Mouse (Mus musculus) embryonic stem cell, embryonic (primary cell): ENCODE results near the gene Tmigd3.

ENCODE experiments used
- CTCF ChIA-PET, 4 experiments: fragments of 300-600 bp in 2 of 4; fragments of 350-600 bp in 2 of 4; sonication (Branson Sonifier 250); formaldehyde crosslinking; loops; one replicate each; lab custom pipeline; 2022; ENCODE audit warnings: inconsistent platforms in 2 of 4; lab: Charles Lee
- POLR2A ChIA-PET, 4 experiments: fragments of 300-600 bp in 2 of 4; fragments of 350-600 bp in 2 of 4; sonication (Branson Sonifier 250); formaldehyde crosslinking; loops; one replicate each; lab custom pipeline; 2022; ENCODE audit warnings: antibody characterized with exemption in 4 of 4, inconsistent platforms in 1 of 4; lab: Charles Lee

The Tmigd3 gene

GRCm38 (mm10) chr3:105870558-105870957 is at the start of gene Tmigd3, which contains the start of gene Adora3:
Gene Tmigd3, plus strand, starts transcription at chr3:105870903.
Gene Adora3, plus strand, starts transcription at chr3:105870858.
- ChIA-PET CTCF (no interaction called here), POLR2A (no interaction called here)

GRCm38 (mm10) chr3:105821504-105821903 is 49.2 kb upstream of the Tmigd3 start:
- CTCF ChIA-PET = no interaction called here

GRCm38 (mm10) chr3:105823609-105824008 is 47.1 kb upstream of the Tmigd3 start:
- ChIA-PET CTCF (no interaction called here), POLR2A (no interaction called here)

More at GRCm38 (mm10) chr3:105821504-105821903, 49.2 kb upstream of the Tmigd3 start:
- POLR2A ChIA-PET = no interaction called here

- ChIA-PET POLR2A (no interaction called here), CTCF (no interaction called here)
These were observed 46.6 kb upstream of the Tmigd3 start for GRCm38 (mm10) chr3:105824103-105824502.

- ChIA-PET CTCF (interaction anchor here in 1 of 4 experiments (0.9 kb wide), 1 partner anchor 68 kb away, joined by 3 read pairs; no protein-coding TSS in a partner anchor), POLR2A (interaction anchor here in 1 of 4 experiments (0.7 kb wide), 1 partner anchor 145 kb away, joined by 3 read pairs; no protein-coding TSS in a partner anchor)
These were observed 46.0 kb upstream of the Tmigd3 start for GRCm38 (mm10) chr3:105824704-105825103.

- CTCF ChIA-PET = interaction anchor here in 1 of 4 experiments (0.9 kb wide), 1 partner anchor 67 kb away, joined by 3 read pairs; no protein-coding TSS in a partner anchor
- POLR2A ChIA-PET = interaction anchor here in 1 of 4 experiments (0.6 kb wide), 1 partner anchor 14 kb away, joined by 3 read pairs; no protein-coding TSS in a partner anchor
These were observed 45.1 kb upstream of the Tmigd3 start for GRCm38 (mm10) chr3:105825501-105826161.

- ChIA-PET POLR2A (no interaction called here), CTCF (no interaction called here)
These were observed 39.1 kb upstream of the Tmigd3 start for GRCm38 (mm10) chr3:105831584-105831983.

- ChIA-PET POLR2A (interaction anchor here in 1 of 4 experiments (0.6 to 0.7 kb wide), 3 partner anchors 56 to 677 kb away, joined by 3 to 4 read pairs (median 4); no protein-coding TSS in a partner anchor), CTCF (no interaction called here)
These were observed 34.8 kb upstream of the Tmigd3 start for GRCm38 (mm10) chr3:105835875-105836274.

GRCm38 (mm10) chr3:105836883-105837282 is 33.8 kb upstream of the Tmigd3 start:
- ChIA-PET POLR2A (interaction anchor here in 1 of 4 experiments (0.6 kb wide), 1 partner anchor 112 kb away, joined by 3 read pairs; no protein-coding TSS in a partner anchor), CTCF (no interaction called here)

- CTCF ChIA-PET = interaction anchor here in 1 of 4 experiments (0.6 kb wide), 1 partner anchor 113 kb away, joined by 3 read pairs; no protein-coding TSS in a partner anchor
These were observed 32.0 kb upstream of the Tmigd3 start for GRCm38 (mm10) chr3:105838655-105839054.

GRCm38 (mm10) chr3:105839836-105840235 is 30.9 kb upstream of the Tmigd3 start:
- POLR2A ChIA-PET = no interaction called here
- CTCF ChIA-PET = no interaction called here

More at GRCm38 (mm10) chr3:105838655-105839054, 32.0 kb upstream of the Tmigd3 start:
- POLR2A ChIA-PET = interaction anchor here in 2 of 4 experiments (0.5 to 0.8 kb wide), 2 partner anchors 42 to 53 kb away, joined by 3 read pairs; no protein-coding TSS in a partner anchor

GRCm38 (mm10) chr3:105846294-105847069 is 24.2 kb upstream of the Tmigd3 start:
- POLR2A ChIA-PET = interaction anchor here in 1 of 4 experiments (0.6 kb wide), 1 partner anchor 56 kb away, joined by 3 read pairs; no protein-coding TSS in a partner anchor
- CTCF ChIA-PET = no interaction called here

- CTCF ChIA-PET = no interaction called here
- POLR2A ChIA-PET = interaction anchor here in 1 of 4 experiments (1.2 kb wide), 1 partner anchor 9 kb away, joined by 3 read pairs; no protein-coding TSS in a partner anchor
These were observed 16.9 kb upstream of the Tmigd3 start for GRCm38 (mm10) chr3:105853781-105854180.

- ChIA-PET POLR2A (no interaction called here), CTCF (no interaction called here)
These were observed 15.9 kb upstream of the Tmigd3 start for GRCm38 (mm10) chr3:105854786-105855185.

GRCm38 (mm10) chr3:105857513-105857912 is 13.2 kb upstream of the Tmigd3 start:
- ChIA-PET POLR2A (no interaction called here), CTCF (no interaction called here)

- POLR2A ChIA-PET = no interaction called here
- CTCF ChIA-PET = no interaction called here
These were observed 8.8 kb upstream of the Tmigd3 start for GRCm38 (mm10) chr3:105861747-105862366.

GRCm38 (mm10) chr3:105864123-105864522 is 6.6 kb upstream of the Tmigd3 start:
- CTCF ChIA-PET = no interaction called here

GRCm38 (mm10) chr3:105865122-105865521 is 5.6 kb upstream of the Tmigd3 start:
- POLR2A ChIA-PET = interaction anchor here in 1 of 4 experiments (1.0 kb wide), 1 partner anchor 28 kb away, joined by 4 read pairs; no protein-coding TSS in a partner anchor
- CTCF ChIA-PET = no interaction called here

More at GRCm38 (mm10) chr3:105864123-105864522, 6.6 kb upstream of the Tmigd3 start:
- POLR2A ChIA-PET = interaction anchor here in 1 of 4 experiments (1.0 kb wide), 1 partner anchor 29 kb away, joined by 4 read pairs; no protein-coding TSS in a partner anchor

GRCm38 (mm10) chr3:105868135-105868534 is 2.6 kb upstream of the Tmigd3 start:
- ChIA-PET POLR2A (no interaction called here), CTCF (interaction anchor here in 1 of 4 experiments (1.0 kb wide), 1 partner anchor 24 kb away, joined by 3 read pairs; no protein-coding TSS in a partner anchor)
